Mouse (Mus musculus): ENCODE results near the gene Drg1. TPM values are rescaled to one million over a fixed set of nuclear protein-coding genes. Genes with fewer than 3 reads are reported as not detected.

The Drg1 gene
- 261 and 285 TPM in 2 replicates for polyA plus RNA-seq (2015; fragmentation: Nextera tagmentation; extraction: Ambion mirVana)

GRCm38 (mm10) chr11:3266079-3266685, at the start of gene Drg1:
Gene Drg1, minus strand, starts transcription at chr11:3266415.
- under 1% methylated on average over 69 of the region's 72 CpGs for WGBS
- Histone ChIP-seq H3K9ac (replicated peaks) (peak within 1 kb of the TSS; percentile 100), H3K27ac (peak within 1 kb of the TSS; percentile 95), H3K36me3 (peaks cover 24% of the 10 kb centered on the region), H3K27me3 (no peaks in the 10 kb centered on the region), H3K4me3 (replicated peaks) (peak within 1 kb of the TSS; percentile 94), H3K9me3 (no peaks in the 10 kb centered on the region), H3K4me1 (replicated peaks) (peaks cover 33% of the 10 kb centered on the region), H3K4me2 (replicated peaks) (peak within 1 kb of the TSS; percentile 84)
- ATAC-seq, result peak; percentile 99

DNA sequence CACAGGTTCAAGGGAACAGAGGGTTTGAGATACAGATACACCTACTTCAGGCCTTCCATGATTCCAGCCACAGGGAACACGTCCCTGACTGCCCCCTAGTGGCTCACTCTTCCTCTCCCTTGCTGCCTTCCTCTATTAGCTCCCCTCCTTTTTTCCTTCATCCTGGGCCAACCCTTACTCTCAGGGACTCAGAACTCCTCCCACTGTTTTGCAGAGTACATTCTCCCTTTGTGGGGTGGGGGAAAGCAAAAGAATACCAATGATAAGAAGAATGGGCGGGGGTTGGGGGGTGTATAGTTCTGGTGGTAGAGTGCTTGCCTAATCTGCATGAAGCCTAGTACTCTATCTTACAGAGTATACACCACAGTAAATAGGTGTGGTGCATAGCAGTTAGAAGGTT, 47.9 kb upstream of the Drg1 start:
- Histone ChIP-seq H3K36me3 (peaks cover 45% of the 10 kb centered on the region), H3K27me3 (no peaks in the 10 kb centered on the region), H3K4me1 (replicated peaks) (no peaks in the 10 kb centered on the region), H3K4me2 (replicated peaks) (no peak overlapping the region), H3K27ac (no peak overlapping the region), H3K4me3 (replicated peaks) (no peak overlapping the region), H3K9ac (replicated peaks) (no peak overlapping the region), H3K9me3 (no peaks in the 10 kb centered on the region)
- WGBS, result 35% methylated on average over 2 of the region's 2 CpGs
- ATAC-seq, result peak; percentile 55; the same call in 1 of the 2 replicates

DNA sequence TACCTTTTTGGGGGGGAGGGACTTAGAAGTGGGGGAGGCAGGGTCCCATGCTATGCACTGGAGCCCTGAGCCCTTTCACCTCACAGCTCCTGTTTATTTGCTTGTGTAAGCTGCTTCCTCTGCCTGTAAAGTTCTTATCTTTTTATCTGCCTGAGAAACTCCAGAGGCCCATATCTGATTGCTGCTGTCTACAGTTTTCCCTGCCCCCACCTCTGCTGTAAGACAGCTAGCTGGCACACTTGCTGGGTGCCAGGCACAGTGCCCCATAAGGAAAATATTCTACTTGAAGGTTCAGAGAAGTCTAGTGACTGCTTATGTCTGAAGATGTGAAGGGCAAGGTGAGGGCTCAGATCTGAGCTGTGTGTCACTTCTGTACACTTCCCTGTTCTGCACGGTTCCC, 47.1 kb upstream of the Drg1 start:
- ATAC-seq, result no peak
- no peaks in the 10 kb centered on the region for H3K9me3 ChIP-seq
- no peaks in the 10 kb centered on the region for H3K4me1 ChIP-seq (replicated peaks)
- H3K36me3 ChIP-seq, result peaks cover 53% of the 10 kb centered on the region
- no peak overlapping the region for H3K4me3 ChIP-seq (replicated peaks)
- H3K9ac ChIP-seq (replicated peaks), result no peak overlapping the region
- no peak overlapping the region for H3K27ac ChIP-seq
- H3K27me3 ChIP-seq, result no peaks in the 10 kb centered on the region
- 96% methylated on average over 1 of the region's 1 CpGs for WGBS
- H3K4me2 ChIP-seq (replicated peaks), result no peak overlapping the region

- H3K27me3 ChIP-seq, result no peaks in the 10 kb centered on the region
- H3K9me3 ChIP-seq, result no peaks in the 10 kb centered on the region
- H3K4me2 ChIP-seq (replicated peaks), result no peak overlapping the region
- H3K4me1 ChIP-seq (replicated peaks), result no peaks in the 10 kb centered on the region
- ATAC-seq, result no peak
- no peak overlapping the region for H3K27ac ChIP-seq
- no peak overlapping the region; the same call in 1 of the 2 replicates for H3K9ac ChIP-seq (replicated peaks)
- WGBS, result 89% methylated on average over 10 of the region's 10 CpGs
- H3K4me3 ChIP-seq (replicated peaks), result no peak overlapping the region
- H3K36me3 ChIP-seq, result peaks cover 65% of the 10 kb centered on the region
These were observed 45.6 kb upstream of the Drg1 start for GRCm38 (mm10) chr11:3311586-3312347.

DNA sequence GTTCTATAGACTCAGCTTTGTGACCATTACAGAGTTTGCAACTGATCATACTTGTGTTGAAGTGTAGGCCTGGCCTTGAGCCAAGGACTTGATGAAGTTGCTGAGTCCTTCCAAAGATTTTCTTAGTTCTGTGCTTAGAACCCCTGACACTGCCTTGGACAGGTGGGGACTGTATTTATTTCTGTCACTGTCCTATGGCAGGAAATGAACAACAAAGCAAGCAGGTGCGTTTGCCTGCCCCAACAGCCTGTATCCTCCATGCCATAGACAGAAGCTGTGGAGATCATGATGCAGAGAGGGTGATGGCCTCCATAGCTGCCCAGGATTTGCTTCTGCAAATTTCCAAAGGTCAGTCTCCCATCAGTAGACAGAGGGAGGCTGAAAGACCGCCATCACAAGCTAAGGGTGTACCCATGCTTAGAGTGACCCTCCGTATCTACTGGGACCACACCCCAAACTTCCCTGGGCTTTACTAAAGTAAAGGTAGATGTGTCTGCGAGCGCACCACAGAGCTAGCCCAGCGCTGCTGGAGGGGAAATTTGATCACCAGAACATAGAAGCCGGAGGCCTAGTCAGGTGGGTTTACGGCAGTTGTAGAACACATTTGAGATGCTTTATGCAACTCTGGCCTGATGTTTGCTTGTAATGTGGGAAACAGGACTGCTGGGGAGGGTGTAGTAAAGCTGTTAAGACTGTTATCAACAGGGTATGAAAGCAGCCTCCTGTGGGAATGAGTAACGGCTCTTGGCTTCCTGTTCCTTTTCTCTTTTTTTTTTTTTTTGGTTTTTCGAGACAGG, 44.8 kb upstream of the Drg1 start:
- WGBS, result 94% methylated on average over 10 of the region's 10 CpGs
- H3K36me3 ChIP-seq, result peaks cover 73% of the 10 kb centered on the region
- no peak for ATAC-seq
- no peaks in the 10 kb centered on the region for H3K4me1 ChIP-seq (replicated peaks)
- no peaks in the 10 kb centered on the region for H3K9me3 ChIP-seq
- H3K27me3 ChIP-seq, result no peaks in the 10 kb centered on the region
- H3K9ac ChIP-seq (replicated peaks), result no peak overlapping the region
- H3K4me2 ChIP-seq (replicated peaks), result no peak overlapping the region
- H3K4me3 ChIP-seq (replicated peaks), result no peak overlapping the region
- no peak overlapping the region for H3K27ac ChIP-seq

GRCm38 (mm10) chr11:3309884-3310283, 43.7 kb upstream of the Drg1 start:
- Histone ChIP-seq H3K36me3 (peaks cover 84% of the 10 kb centered on the region), H3K9me3 (no peaks in the 10 kb centered on the region), H3K27ac (no peak overlapping the region), H3K4me3 (replicated peaks) (no peak overlapping the region), H3K9ac (replicated peaks) (no peak overlapping the region), H3K27me3 (no peaks in the 10 kb centered on the region), H3K4me2 (replicated peaks) (no peak overlapping the region), H3K4me1 (replicated peaks) (no peaks in the 10 kb centered on the region)
- WGBS, result 91% methylated on average over 4 of the region's 4 CpGs
- ATAC-seq, result no peak

DNA sequence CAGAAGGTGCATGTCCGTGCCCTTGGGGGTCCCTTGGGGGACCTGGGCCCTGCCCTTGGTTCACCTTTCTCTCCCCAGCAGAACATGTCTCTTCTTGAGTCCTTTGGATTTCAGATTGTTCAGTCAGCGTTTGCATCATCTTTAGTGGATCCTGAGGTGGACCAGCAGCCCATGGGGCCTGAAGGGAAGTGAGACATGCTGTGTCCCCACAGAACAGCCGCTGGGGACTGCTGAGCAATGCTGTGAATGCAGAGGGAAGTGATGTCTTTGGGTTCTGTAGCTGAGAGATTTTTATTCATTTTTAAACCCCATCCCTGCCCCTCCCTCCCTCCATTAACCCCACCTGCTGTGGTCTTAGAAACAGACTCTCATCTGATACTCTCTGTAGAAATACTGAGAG, 41.7 kb upstream of the Drg1 start:
- no peak for ATAC-seq
- WGBS, result 96% methylated on average over 3 of the region's 3 CpGs
- Histone ChIP-seq H3K9ac (replicated peaks) (no peak overlapping the region), H3K4me3 (replicated peaks) (no peak overlapping the region), H3K36me3 (peaks cover 96% of the 10 kb centered on the region), H3K4me1 (replicated peaks) (no peaks in the 10 kb centered on the region), H3K27ac (no peak overlapping the region), H3K4me2 (replicated peaks) (no peak overlapping the region), H3K27me3 (no peaks in the 10 kb centered on the region), H3K9me3 (no peaks in the 10 kb centered on the region)

DNA sequence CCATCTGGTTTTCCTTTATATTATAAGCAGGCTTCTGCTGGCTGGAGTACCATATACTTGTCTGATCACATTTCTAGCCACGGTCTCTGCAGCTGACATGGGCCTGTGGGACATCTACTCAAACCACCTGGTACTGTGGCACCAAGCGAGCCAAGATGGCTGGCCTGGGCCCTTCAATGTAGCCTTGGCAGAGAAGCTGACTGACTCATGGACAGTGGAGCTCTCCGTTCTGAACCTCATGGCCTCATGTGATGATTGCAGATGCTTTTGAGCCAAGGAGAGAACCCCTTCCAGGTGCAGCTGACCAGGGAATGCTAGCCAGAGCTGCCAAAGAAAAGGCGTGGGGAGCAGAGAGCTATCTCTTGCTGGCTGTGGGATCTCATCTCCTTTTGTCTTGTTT, 39.6 kb upstream of the Drg1 start:
- WGBS, result 98% methylated on average over 4 of the region's 4 CpGs
- no peak overlapping the region for H3K4me2 ChIP-seq (replicated peaks)
- no peak overlapping the region for H3K9ac ChIP-seq (replicated peaks)
- no peaks in the 10 kb centered on the region for H3K9me3 ChIP-seq
- H3K4me3 ChIP-seq (replicated peaks), result no peak overlapping the region
- no peak for ATAC-seq
- no peaks in the 10 kb centered on the region for H3K4me1 ChIP-seq (replicated peaks)
- no peak overlapping the region for H3K27ac ChIP-seq
- no peaks in the 10 kb centered on the region for H3K27me3 ChIP-seq
- H3K36me3 ChIP-seq, result peaks cover 98% of the 10 kb centered on the region

- H3K9ac ChIP-seq (replicated peaks), result no peak overlapping the region
- WGBS, result 88% methylated on average over 4 of the region's 4 CpGs
- no peaks in the 10 kb centered on the region for H3K9me3 ChIP-seq
- no peak for ATAC-seq
- H3K4me3 ChIP-seq (replicated peaks), result no peak overlapping the region
- peaks cover 3% of the 10 kb centered on the region; the same call in 1 of the 2 replicates for H3K4me1 ChIP-seq (replicated peaks)
- no peak overlapping the region for H3K4me2 ChIP-seq (replicated peaks)
- peaks cover 98% of the 10 kb centered on the region for H3K36me3 ChIP-seq
- H3K27me3 ChIP-seq, result no peaks in the 10 kb centered on the region
- H3K27ac ChIP-seq, result no peak overlapping the region
These were observed 36.6 kb upstream of the Drg1 start for GRCm38 (mm10) chr11:3302792-3303191.

DNA sequence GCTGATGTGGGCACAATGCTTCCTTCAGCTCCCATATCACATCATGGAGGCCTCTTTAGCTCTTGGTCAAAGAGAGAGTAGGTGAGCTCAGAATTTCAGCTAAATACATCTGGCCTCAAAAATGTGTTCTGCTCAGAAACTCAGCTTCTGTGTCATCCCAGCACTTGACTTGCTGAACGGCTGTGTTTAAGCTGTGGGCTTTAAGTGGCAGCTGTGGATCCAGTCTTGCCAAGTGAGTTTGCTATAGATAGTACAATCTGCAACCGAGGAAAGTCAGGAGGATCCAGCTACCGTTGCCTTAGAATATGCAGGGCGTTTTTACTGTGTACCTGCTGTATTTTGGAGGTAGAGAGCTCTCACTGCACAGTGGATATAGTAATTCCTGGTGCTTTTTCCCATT, 36.2 kb upstream of the Drg1 start:
- H3K36me3 ChIP-seq, result peaks cover 98% of the 10 kb centered on the region
- peaks cover 7% of the 10 kb centered on the region for H3K4me1 ChIP-seq (replicated peaks)
- H3K9ac ChIP-seq (replicated peaks), result no peak overlapping the region
- H3K4me3 ChIP-seq (replicated peaks), result no peak overlapping the region
- 94% methylated on average over 4 of the region's 4 CpGs for WGBS
- no peaks in the 10 kb centered on the region for H3K27me3 ChIP-seq
- no peak overlapping the region for H3K4me2 ChIP-seq (replicated peaks)
- no peak overlapping the region for H3K27ac ChIP-seq
- H3K9me3 ChIP-seq, result no peaks in the 10 kb centered on the region
- no peak for ATAC-seq

DNA sequence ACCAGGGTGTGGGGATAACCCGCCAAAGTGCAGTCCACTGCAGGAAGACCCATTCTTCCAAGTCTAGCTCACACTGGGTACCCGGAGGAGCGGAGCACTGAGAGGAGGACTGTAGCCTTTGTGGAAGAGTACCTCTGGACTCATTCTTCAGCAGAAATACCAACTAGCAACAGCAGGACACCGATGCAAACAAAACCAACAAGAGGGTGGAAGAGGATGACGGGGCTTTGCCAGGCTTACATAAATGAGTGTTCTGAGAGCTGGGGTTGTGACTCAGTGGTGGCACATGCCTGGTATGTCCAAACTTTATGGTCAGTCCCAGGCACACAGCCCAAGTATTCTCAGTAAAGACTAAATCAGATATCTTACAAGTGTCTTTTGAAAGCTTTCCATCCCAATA, 34.9 kb upstream of the Drg1 start:
- Histone ChIP-seq H3K9me3 (no peaks in the 10 kb centered on the region), H3K4me3 (replicated peaks) (no peak overlapping the region), H3K9ac (replicated peaks) (no peak overlapping the region), H3K4me1 (replicated peaks) (peaks cover 20% of the 10 kb centered on the region), H3K36me3 (peaks cover 98% of the 10 kb centered on the region), H3K27me3 (no peaks in the 10 kb centered on the region), H3K27ac (no peak overlapping the region), H3K4me2 (replicated peaks) (no peak overlapping the region)
- WGBS, result 95% methylated on average over 5 of the region's 5 CpGs
- ATAC-seq, result no peak

DNA sequence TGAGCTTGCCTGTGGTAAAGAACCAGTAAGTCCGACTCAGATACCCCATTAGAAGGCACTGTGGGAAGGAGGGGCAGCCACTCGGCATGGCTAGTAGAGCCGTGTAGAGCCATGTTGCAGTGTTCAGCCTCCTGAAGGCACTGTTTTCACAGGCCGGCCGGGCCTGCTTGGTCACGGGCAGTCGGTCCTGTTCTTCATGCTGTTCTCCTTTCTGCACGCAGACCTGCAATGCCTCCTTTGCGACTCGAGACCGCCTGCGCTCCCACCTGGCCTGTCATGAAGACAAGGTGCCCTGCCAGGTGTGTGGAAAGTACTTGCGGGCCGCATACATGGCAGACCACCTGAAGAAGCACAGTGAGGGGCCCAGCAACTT, 32.6 kb upstream of the Drg1 start:
- ATAC-seq, result no peak
- Histone ChIP-seq H3K9ac (replicated peaks) (no peak overlapping the region), H3K4me3 (replicated peaks) (no peak overlapping the region), H3K4me1 (replicated peaks) (peaks cover 42% of the 10 kb centered on the region), H3K9me3 (no peaks in the 10 kb centered on the region), H3K27me3 (no peaks in the 10 kb centered on the region), H3K4me2 (replicated peaks) (no peak overlapping the region), H3K36me3 (peaks cover 99% of the 10 kb centered on the region), H3K27ac (no peak overlapping the region)
- WGBS, result 92% methylated on average over 14 of the region's 14 CpGs

All from midbrain, embryonic 13.5 days (tissue).